Mouse (Mus musculus) testis, postnatal 14 days (tissue): ENCODE results near the gene Cpvl.

ENCODE experiments used
- DNase-seq: peaks from one replicate; pipeline ENCODE4 v3.0.0; 2021; ENCODE audit warnings: low spot score

The Cpvl gene

DNA sequence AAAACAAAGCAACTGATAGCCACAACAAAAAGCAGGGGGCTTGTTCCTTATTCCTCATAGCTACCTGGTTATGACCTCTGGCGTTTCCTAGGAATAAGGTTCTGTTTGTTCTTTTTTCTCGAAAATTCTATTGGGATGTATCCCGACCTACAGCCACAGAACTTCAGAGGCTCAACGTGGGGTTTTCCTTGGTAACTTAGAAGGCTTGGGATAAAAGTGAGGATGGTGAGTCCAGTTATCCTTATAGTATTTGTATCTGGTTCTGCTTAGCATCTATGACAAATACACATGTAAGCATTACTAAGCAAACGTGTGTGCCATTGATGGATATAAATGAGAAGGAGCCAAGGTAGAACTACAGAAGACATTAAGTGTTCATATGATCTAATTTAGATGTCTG, at the start of gene Cpvl:
Gene Cpvl (minus strand): TSS at position 101 of the 400 bp plus-strand sequence.
- DNase-seq: no peak

- no peak for DNase-seq
Observed at GRCm38 (mm10) chr6:54023846-54024245, 45.4 kb upstream of the Cpvl start.

GRCm38 (mm10) chr6:54021123-54021789, 42.8 kb upstream of the Cpvl start:
- DNase-seq: no peak

GRCm38 (mm10) chr6:54018861-54019260, 40.4 kb upstream of the Cpvl start:
- DNase-seq: no peak

DNA sequence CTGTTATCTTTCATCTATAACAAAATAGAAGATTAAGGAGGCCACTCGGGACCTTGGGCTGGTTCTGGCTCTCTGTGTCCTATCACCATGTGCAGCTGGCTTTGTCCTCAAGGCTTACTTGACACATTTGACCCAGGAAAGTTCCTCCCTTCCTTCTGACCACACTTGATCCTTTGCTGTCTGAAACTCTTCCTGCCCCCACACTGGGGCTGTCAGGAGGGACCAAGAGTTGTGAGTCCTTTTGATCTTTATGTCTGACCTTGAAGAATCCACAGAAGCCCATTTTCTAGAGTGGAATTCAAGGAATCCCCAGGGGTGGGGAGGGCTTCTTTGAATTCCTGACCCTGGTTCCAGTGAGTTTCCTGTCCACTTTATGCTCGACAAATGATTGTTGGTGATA, 39.6 kb upstream of the Cpvl start:
- DNase-seq: no peak

GRCm38 (mm10) chr6:54012163-54012562, 33.7 kb upstream of the Cpvl start:
- no peak for DNase-seq

GRCm38 (mm10) chr6:54010362-54010761, 31.9 kb upstream of the Cpvl start:
- no peak for DNase-seq

- no peak for DNase-seq
Observed at GRCm38 (mm10) chr6:54009293-54009692, 30.8 kb upstream of the Cpvl start.

GRCm38 (mm10) chr6:54008448-54009120, 30.1 kb upstream of the Cpvl start:
- DNase-seq: no peak

GRCm38 (mm10) chr6:54005302-54005701, 26.8 kb upstream of the Cpvl start:
- no peak for DNase-seq

- peak; percentile 35 for DNase-seq
Observed at GRCm38 (mm10) chr6:53996226-53996955, 17.9 kb upstream of the Cpvl start.

- DNase-seq: no peak
Observed at GRCm38 (mm10) chr6:53995519-53995918, 17.0 kb upstream of the Cpvl start.

GRCm38 (mm10) chr6:53992386-53992785, 13.9 kb upstream of the Cpvl start:
- DNase-seq: no peak

- DNase-seq: no peak
Observed at GRCm38 (mm10) chr6:53987235-53987634, 8.8 kb upstream of the Cpvl start.

DNA sequence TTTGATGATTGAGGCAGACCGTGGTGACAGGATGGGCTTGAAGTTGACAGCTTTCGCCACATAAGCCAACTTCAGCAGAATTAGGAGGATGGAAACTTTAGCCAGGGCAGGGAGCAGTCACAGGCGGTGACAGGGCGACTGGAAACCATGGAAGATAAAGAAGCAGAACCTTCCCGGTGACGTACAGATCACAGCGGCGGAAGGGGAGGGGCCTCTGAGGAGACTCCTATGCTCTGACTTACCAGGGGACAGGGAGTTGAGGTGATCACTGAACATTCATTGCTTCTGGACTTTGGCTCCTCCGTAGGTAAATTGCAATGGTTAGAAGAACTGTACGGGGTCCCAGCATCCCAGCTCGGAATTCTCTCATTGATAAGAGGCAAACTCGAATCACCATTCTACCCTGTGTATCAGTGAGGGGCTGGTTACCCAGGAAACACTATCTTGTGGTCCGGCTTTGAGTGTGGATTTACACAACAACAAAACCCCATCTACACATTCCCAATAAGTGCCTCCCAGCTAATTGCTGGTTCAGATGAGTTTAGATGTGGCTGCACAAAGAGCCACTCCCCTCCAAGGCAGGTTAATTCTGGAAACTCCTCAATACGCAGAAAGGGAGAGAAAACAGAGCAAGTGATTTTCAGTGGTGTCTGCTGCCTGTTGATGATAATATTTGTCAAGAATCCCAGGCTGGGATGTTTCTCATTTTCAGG, 8.0 kb upstream of the Cpvl start:
- no peak for DNase-seq

DNA sequence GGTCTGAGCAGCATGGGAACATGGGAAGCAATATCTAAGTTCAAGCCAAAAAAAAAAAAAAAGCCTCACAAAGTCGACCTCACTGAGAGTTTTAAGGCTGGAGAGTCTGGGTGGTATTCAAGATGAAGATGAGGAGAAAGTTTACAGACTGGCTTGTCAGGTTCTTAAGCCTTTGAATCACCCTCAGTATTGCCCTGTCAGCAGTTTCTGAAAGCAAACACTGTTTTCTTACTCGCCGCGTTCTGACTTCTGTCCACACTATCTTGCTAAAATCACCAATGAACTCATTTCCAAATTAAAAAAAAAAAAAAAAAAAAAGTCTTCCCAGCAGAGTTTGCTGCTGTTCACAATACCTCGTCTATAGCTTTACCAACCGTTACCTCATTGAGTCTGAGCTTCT, 5.3 kb upstream of the Cpvl start:
- DNase-seq: no peak

- DNase-seq: no peak
Observed at GRCm38 (mm10) chr6:53982612-53983011, 4.1 kb upstream of the Cpvl start.

DNA sequence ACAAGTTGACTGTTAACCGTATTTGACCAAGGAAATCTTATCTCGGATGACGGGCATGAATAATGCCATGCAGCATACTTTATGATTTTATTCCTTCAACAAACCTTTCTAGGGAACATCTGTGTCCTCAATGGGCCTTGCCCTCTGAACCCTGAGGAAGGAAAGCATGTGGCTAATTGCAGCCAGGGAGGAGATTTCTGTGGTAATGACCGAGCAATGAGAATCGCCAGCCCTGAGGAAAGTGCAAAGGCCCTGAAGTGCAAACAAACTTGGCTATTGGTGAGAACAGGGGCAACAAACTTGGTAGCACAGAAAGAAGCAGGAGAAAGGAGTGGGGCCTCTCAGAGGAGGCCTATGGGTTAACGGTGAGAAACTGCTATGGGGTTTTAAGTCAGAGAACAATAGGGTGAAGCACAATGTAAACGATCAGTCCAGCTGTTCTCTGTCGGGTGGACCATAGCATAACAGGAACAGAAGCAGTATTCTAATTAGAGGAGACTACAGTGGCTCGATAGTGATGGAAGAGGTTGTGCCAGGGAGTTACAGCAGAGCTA, 3.7 kb upstream of the Cpvl start:
- no peak for DNase-seq

DNA sequence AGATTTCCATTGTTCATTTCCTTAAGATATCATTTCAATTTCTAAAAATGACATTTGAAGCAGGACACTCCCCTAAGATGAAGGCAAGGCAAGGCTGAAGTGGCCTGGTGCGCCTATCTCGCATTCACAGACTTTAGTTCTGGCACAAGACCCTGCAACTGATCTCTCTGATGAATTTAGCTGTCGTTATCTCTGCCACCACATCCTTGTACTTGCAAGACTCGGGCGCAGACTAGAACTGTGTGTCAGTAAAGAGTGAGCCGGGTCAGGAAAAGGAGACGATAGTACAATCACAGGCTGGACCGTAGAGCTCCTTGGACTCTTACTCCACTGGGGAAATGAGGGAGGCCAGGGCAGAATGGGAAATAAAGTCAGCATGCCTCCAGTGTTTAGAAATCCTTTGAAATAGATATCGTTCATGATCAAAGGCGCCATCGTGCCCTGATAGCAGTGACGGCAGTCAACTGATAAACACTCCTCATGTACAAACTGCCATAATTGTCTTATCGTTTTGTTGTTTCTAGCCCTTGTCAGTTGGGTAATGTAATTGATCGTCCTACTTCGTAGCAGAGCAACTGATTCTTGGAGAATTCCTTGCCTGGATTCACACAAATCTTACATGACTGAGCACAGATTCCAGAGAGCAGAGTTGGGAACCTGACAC, 2.5 kb upstream of the Cpvl start:
- DNase-seq: no peak

DNA sequence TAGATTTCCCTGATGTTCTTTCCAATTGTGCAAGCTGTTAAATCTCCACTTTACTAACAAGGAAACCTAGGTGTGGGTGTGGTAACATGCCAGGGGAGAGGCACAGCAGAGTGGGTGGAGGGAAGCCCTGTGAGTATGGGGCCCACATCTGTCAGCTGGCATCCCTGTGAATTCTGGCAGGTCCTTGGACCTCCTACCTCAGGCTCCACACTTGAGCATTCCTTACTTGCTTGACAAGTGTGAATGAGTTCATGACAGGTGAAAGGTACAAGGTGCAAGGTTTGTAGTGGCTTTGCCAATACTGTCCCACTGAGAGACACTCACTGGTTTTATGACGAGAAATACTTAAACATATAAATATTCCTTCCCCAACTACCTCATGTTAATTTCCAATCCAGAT, 4.4 kb downstream of the Cpvl start:
- no peak for DNase-seq

DNA sequence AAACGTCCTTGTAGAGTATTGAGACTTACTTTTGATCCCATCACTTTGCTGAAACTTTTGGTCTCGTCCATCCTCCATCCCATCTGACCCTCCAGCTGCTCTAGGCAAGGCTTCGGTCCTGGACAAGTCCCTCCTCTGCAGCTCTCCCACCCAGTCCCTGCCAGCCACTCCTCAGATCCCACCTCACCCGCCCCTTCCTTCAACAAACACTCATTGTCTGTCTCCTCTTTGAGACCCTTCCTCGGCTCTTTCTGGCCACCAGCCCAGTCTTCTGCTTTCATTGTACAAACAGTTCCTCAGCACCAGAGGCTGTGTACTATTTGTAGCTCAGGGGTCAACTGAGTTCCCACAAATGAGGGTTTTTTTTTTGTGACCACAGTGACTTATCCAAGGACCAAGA, 5.0 kb downstream of the Cpvl start:
- DNase-seq: peak; percentile 25
